ENCODE assay signal across 20 mouse cellular contexts in genomic region chr6:94709150-94709549, GRCm38 (mm10).
"Had no signal": no experiment of that assay in that cellular context is flagged by ENCODE, and none has a peak within 500 bp of the region (broad histone marks: within the 10 kb centered on the region; RNA-seq: fewer than 3 reads in every experiment).

No protein-coding gene starts in this region.

- H3K4me1 ChIP-seq: midbrain, embryonic 12.5 days; midbrain, embryonic 15.5 days; neural tube, embryonic 12.5 days had no signal

- H3K4me3 ChIP-seq: limb, embryonic 12.5 days; limb, embryonic 15.5 days; midbrain, embryonic 12.5 days; midbrain, embryonic 15.5 days; neural tube, embryonic 12.5 days; neural tube, embryonic 15.5 days had no signal

- H3K9ac ChIP-seq: limb, embryonic 12.5 days; limb, embryonic 15.5 days; liver, embryonic 14.5 days; liver, postnatal 0 days; lung, embryonic 14.5 days; midbrain, embryonic 12.5 days; midbrain, embryonic 15.5 days; neural tube, embryonic 12.5 days; neural tube, embryonic 15.5 days had no signal

- H3K36me3 ChIP-seq: limb, embryonic 12.5 days; limb, embryonic 15.5 days; midbrain, embryonic 12.5 days; midbrain, embryonic 15.5 days; neural tube, embryonic 12.5 days; neural tube, embryonic 15.5 days had no signal

- H3K9me3 ChIP-seq: limb, embryonic 12.5 days; limb, embryonic 15.5 days; midbrain, embryonic 12.5 days; midbrain, embryonic 15.5 days; neural tube, embryonic 12.5 days; neural tube, embryonic 15.5 days had no signal

- H3K27me3 ChIP-seq: limb, embryonic 15.5 days; midbrain, embryonic 12.5 days; midbrain, embryonic 15.5 days; neural tube, embryonic 12.5 days; neural tube, embryonic 15.5 days had no signal

- ATAC-seq: hindbrain, postnatal 0 days; inflammation-experienced regulatory T-cells, adult 6 months; liver, postnatal 0 days; lung, postnatal 0 days; midbrain, embryonic 15.5 days had no signal

- H3K4me2 ChIP-seq: limb, embryonic 12.5 days; limb, embryonic 15.5 days; liver, embryonic 11.5 days; lung, embryonic 14.5 days; midbrain, embryonic 12.5 days; midbrain, embryonic 15.5 days; neural tube, embryonic 12.5 days; neural tube, embryonic 15.5 days had no signal

- DNase-seq: left cerebral cortex, postnatal 4 days; liver, postnatal 0 days; lung, embryonic 14.5 days; right cerebral cortex, adult 18-20 months; right cerebral cortex, postnatal 14 days; right cerebral cortex, postnatal 4 days; thymus, postnatal 36 days had no signal

- H3K27ac ChIP-seq: hindbrain, postnatal 0 days; limb, embryonic 12.5 days; limb, embryonic 15.5 days; liver, embryonic 14.5 days; macrophage; midbrain, embryonic 12.5 days; midbrain, embryonic 15.5 days; neural tube, embryonic 12.5 days; neural tube, embryonic 15.5 days; stomach, postnatal 0 days had no signal
